Mouse (Mus musculus) cerebellum, postnatal 4 days (tissue): ENCODE results near the gene 1600002K03Rik.
A peak's percentile ranks its signal among the peaks of the same experiment; 100 is the strongest.
"Not testable (repeated sequence)": the region's sequence is repeated elsewhere in the genome, so short reads cannot be mapped to it uniquely, and the experiment has no call there.

ENCODE experiments used
- DNase-seq, 2 experiments: peaks; one replicate each; pipeline ENCODE4 v3.0.0; 2022; ENCODE audit warnings: low spot score in 2 of 2, mixed read lengths in 1 of 2

Gene 1600002K03Rik

GRCm38 (mm10) chr10:80166136-80166535 is 6.6 kb upstream of the 1600002K03Rik start:
- not testable (repeated sequence) for DNase-seq

GRCm38 (mm10) chr10:80167460-80168037 is 5.2 kb upstream of the 1600002K03Rik start:
- DNase-seq = peak; percentile 99

GRCm38 (mm10) chr10:80168038-80168661 is 4.6 kb upstream of the 1600002K03Rik start:
- DNase-seq = peak; percentile 92 to 93

- no peak for DNase-seq
Observed at GRCm38 (mm10) chr10:80169070-80169469, 3.7 kb upstream of the 1600002K03Rik start.

GRCm38 (mm10) chr10:80169651-80170050 is 3.1 kb upstream of the 1600002K03Rik start:
- DNase-seq = no peak

GRCm38 (mm10) chr10:80170052-80170451 is 2.7 kb upstream of the 1600002K03Rik start:
- no peak for DNase-seq

GRCm38 (mm10) chr10:80170601-80171021 is 2.1 kb upstream of the 1600002K03Rik start:
- DNase-seq = no peak

GRCm38 (mm10) chr10:80171252-80171651 is 1.5 kb upstream of the 1600002K03Rik start:
- DNase-seq = no peak

GRCm38 (mm10) chr10:80171760-80172526 is 801 bp upstream of the 1600002K03Rik start:
- no peak for DNase-seq

- DNase-seq = no peak
Observed at GRCm38 (mm10) chr10:80173358-80173757, 614 bp downstream of the 1600002K03Rik start.

GRCm38 (mm10) chr10:80173955-80174640 is 1.4 kb downstream of the 1600002K03Rik start:
- DNase-seq = no peak

GRCm38 (mm10) chr10:80174705-80175104 is 2.0 kb downstream of the 1600002K03Rik start:
- no peak for DNase-seq

- no peak for DNase-seq
Observed at GRCm38 (mm10) chr10:80175536-80176269, 3.0 kb downstream of the 1600002K03Rik start.

GRCm38 (mm10) chr10:80176270-80176834 is 3.6 kb downstream of the 1600002K03Rik start:
- DNase-seq = no peak

GRCm38 (mm10) chr10:80177441-80178279 is 4.9 kb downstream of the 1600002K03Rik start:
- no peak for DNase-seq

GRCm38 (mm10) chr10:80179068-80180051 is 6.6 kb downstream of the 1600002K03Rik start, which contains the start of gene Efna2:
Efna2 (plus strand) TSS chr10:80179482.
- peak in 1 of 2 experiments; percentile 54 for DNase-seq

- no peak for DNase-seq
Observed at GRCm38 (mm10) chr10:80180288-80180687, 7.5 kb downstream of the 1600002K03Rik start.

- no peak for DNase-seq
Observed at GRCm38 (mm10) chr10:80180823-80181222, 8.1 kb downstream of the 1600002K03Rik start.

GRCm38 (mm10) chr10:80182547-80182946 is 9.8 kb downstream of the 1600002K03Rik start:
- DNase-seq = no peak
